Mouse (Mus musculus) lung, postnatal 25 days (tissue): ENCODE results near the gene A930017K11Rik.

Source experiments
- DNase-seq: peaks from one replicate; pipeline ENCODE4 v3.0.0; 2022; ENCODE audit warnings: low spot score

The A930017K11Rik gene

GRCm38 (mm10) chr17:25951803-25952623, at the start of gene A930017K11Rik:
TSS of gene A930017K11Rik (minus strand) at chr17:25952565.
- DNase-seq = no peak

GRCm38 (mm10) chr17:25998425-25998824, 46.1 kb upstream of the A930017K11Rik start:
- DNase-seq = no peak

GRCm38 (mm10) chr17:25993489-25993888, 41.1 kb upstream of the A930017K11Rik start:
- DNase-seq = no peak

GRCm38 (mm10) chr17:25992274-25992673, 39.9 kb upstream of the A930017K11Rik start:
- DNase-seq = no peak

GRCm38 (mm10) chr17:25990331-25990730, 38.0 kb upstream of the A930017K11Rik start:
- DNase-seq = no peak

GRCm38 (mm10) chr17:25985306-25986294, 33.2 kb upstream of the A930017K11Rik start, which contains the start of gene Capn15:
TSS of gene Capn15 (minus strand) at chr17:25985796.
- peak; percentile 95 for DNase-seq

GRCm38 (mm10) chr17:25984556-25985305, 32.4 kb upstream of the A930017K11Rik start:
- no peak for DNase-seq

- no peak for DNase-seq
Observed at GRCm38 (mm10) chr17:25984066-25984465, 31.7 kb upstream of the A930017K11Rik start.

- no peak for DNase-seq
Observed at GRCm38 (mm10) chr17:25982913-25983312, 30.5 kb upstream of the A930017K11Rik start.

- no peak for DNase-seq
Observed at GRCm38 (mm10) chr17:25980854-25981253, 28.5 kb upstream of the A930017K11Rik start.

GRCm38 (mm10) chr17:25979829-25980738, 27.7 kb upstream of the A930017K11Rik start:
- DNase-seq = no peak

GRCm38 (mm10) chr17:25970954-25971707, 18.8 kb upstream of the A930017K11Rik start:
- no peak for DNase-seq

GRCm38 (mm10) chr17:25970448-25970847, 18.1 kb upstream of the A930017K11Rik start:
- no peak for DNase-seq

- peak; percentile 56 for DNase-seq
Observed at GRCm38 (mm10) chr17:25968176-25968575, 15.8 kb upstream of the A930017K11Rik start.

- DNase-seq = no peak
Observed at GRCm38 (mm10) chr17:25967652-25968051, 15.3 kb upstream of the A930017K11Rik start.

- DNase-seq = no peak
Observed at GRCm38 (mm10) chr17:25964271-25964670, 11.9 kb upstream of the A930017K11Rik start.

GRCm38 (mm10) chr17:25962413-25962905, 10.1 kb upstream of the A930017K11Rik start:
- no peak for DNase-seq

- no peak for DNase-seq
Observed at GRCm38 (mm10) chr17:25961566-25961965, 9.2 kb upstream of the A930017K11Rik start.

GRCm38 (mm10) chr17:25959630-25960467, 7.5 kb upstream of the A930017K11Rik start:
- DNase-seq = no peak
